Mouse (Mus musculus): ENCODE data around the gene Naglu. TPM values are rescaled to one million over a fixed set of nuclear protein-coding genes. Genes with fewer than 3 reads are reported as not detected.
A peak's percentile ranks its signal among the peaks of the same experiment; 100 is the strongest.

Naglu gene
- polyA plus RNA-seq (2015; fragmentation: Nextera tagmentation; extraction: Ambion mirVana): 25.6 and 25.8 TPM in 2 replicates

DNA sequence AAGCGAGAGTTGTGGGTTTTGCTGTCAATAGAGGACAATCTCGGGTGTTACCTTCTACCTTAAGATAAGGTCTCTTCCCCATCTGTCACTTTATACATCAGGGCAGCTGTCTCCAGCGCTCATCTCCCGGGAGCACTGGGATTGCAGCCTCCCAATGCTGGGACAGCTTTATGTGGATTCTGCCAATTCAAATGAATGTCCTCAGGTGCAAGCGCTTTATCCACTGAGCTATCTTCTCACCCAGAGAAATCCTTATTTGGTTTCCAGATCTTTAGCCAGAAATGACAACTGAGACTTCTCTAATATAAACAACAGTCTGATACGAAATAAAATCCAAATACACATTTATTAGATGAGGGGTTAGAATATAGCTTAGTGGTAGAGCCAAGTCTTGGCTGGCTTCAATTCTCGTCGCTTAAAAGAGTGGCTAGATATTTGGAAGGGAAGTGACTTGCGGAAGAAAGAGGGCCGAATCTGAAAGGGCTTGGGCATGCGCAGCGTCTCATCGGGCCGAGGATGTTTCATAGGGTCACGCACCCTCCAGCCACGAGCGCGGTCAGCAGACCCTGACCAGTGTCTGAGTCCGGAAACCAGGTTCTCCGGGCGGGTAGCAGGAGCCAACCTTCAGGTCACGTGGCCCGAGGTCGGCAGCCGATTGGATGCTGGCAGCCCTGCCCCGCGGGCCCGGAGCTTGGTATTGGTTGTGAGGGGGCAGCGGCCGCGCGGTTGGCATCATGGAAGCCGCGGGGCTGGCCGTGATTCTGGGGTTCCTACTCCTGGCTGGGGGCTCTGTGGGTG is at the start of gene Naglu:
Gene Naglu (plus strand): TSS at position 622 of the 798 bp plus-strand sequence.
- 4% methylated on average over 35 of the region's 35 CpGs for WGBS
- Histone ChIP-seq H3K4me1 (replicated peaks; ENCODE audit: control insufficient read depth, insufficient read depth, low read length) (peaks cover 4% of the 10 kb centered on the region; the same call in 1 of the 2 replicates), H3K9me3 (ENCODE audit: control insufficient read depth) (no peaks in the 10 kb centered on the region), H3K4me3 (ENCODE audit: low read depth, low read length) (peak within 1 kb of the TSS; percentile 78), H3K27me3 (replicated peaks; ENCODE audit: control insufficient read depth, insufficient read depth, low read length) (no peaks in the 10 kb centered on the region), H3K4me2 (replicated peaks; ENCODE audit: low read depth) (peak within 1 kb of the TSS; percentile 99), H3K36me3 (ENCODE audit: control insufficient read depth, insufficient read depth) (no peaks in the 10 kb centered on the region), H3K9ac (ENCODE audit: low read depth, low read length) (peak within 1 kb of the TSS; percentile 53), H3K27ac (ENCODE audit: low read depth, low read length) (no peak within 1 kb of the TSS)
- no peak for TF ChIP-seq CTCF (IDR thresholded peaks at IDR 0.05; ENCODE audit: low read depth)
- ATAC-seq: peak; percentile 84

DNA sequence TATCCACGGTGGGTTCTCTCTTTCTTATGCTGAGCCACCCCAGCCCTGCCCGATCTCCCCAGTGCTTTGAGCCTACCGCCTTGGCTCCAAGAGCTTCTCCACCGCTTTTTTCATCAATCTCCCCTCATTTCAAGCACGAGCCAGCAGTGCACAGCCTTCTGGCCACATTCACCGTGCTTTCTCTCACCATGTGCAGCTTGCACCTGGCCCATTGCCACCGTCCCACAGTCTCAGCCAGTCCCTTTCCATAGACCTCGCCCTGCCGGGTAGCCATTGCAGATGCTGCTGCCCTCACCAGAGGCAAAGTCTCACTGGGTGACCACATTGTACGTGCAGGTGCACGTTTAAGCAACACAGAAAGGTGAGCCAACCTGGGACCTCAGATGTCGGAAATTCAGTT is 46.4 kb upstream of the Naglu start:
- H3K36me3 ChIP-seq (ENCODE audit: control insufficient read depth, insufficient read depth): peaks cover 43% of the 10 kb centered on the region
- no peak for TF ChIP-seq CTCF (IDR thresholded peaks at IDR 0.05; ENCODE audit: low read depth)

DNA sequence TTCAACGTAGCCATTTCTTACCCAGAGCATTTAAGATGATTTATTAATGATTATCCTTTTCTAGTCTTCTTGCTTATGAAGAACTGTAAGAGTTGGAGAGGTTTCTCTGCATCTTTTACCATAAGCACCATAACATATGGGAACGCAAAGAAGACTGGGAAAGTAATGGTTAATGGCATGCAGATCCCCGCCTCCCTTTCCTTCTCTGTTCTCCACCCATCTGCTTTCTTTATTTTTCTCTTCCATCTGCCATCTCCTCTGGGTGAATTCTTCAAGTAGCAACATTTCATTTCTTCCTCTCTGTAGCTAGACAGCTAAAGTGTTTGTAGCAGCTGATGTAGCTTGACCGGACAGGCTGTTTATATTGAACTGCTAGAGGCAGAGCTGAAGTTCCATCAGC is 45.8 kb upstream of the Naglu start:
- Histone ChIP-seq H3K4me1 (replicated peaks; ENCODE audit: control insufficient read depth, insufficient read depth, low read length) (no peaks in the 10 kb centered on the region), H3K9ac (ENCODE audit: low read depth, low read length) (no peak overlapping the region), H3K27me3 (replicated peaks; ENCODE audit: control insufficient read depth, insufficient read depth, low read length) (no peaks in the 10 kb centered on the region), H3K27ac (ENCODE audit: low read depth, low read length) (no peak overlapping the region), H3K4me3 (ENCODE audit: low read depth, low read length) (no peak overlapping the region), H3K9me3 (ENCODE audit: control insufficient read depth) (no peaks in the 10 kb centered on the region), H3K36me3 (ENCODE audit: control insufficient read depth, insufficient read depth) (peaks cover 37% of the 10 kb centered on the region), H3K4me2 (replicated peaks; ENCODE audit: low read depth) (no peak overlapping the region)
- no peak for ATAC-seq
- WGBS: 86% methylated on average over 4 of the region's 4 CpGs
- no peak for TF ChIP-seq CTCF (IDR thresholded peaks at IDR 0.05; ENCODE audit: low read depth)

More for the DNA sequence above, 46.4 kb upstream of the Naglu start:
- Histone ChIP-seq H3K27me3 (replicated peaks; ENCODE audit: control insufficient read depth, insufficient read depth, low read length) (no peaks in the 10 kb centered on the region), H3K27ac (ENCODE audit: low read depth, low read length) (no peak overlapping the region), H3K4me3 (ENCODE audit: low read depth, low read length) (no peak overlapping the region), H3K4me2 (replicated peaks; ENCODE audit: low read depth) (no peak overlapping the region), H3K9me3 (ENCODE audit: control insufficient read depth) (no peaks in the 10 kb centered on the region), H3K4me1 (replicated peaks; ENCODE audit: control insufficient read depth, insufficient read depth, low read length) (no peaks in the 10 kb centered on the region), H3K9ac (ENCODE audit: low read depth, low read length) (no peak overlapping the region)
- ATAC-seq: no peak
- whole genome bisulfite sequencing: 85% methylated on average over 12 of the region's 12 CpGs

DNA sequence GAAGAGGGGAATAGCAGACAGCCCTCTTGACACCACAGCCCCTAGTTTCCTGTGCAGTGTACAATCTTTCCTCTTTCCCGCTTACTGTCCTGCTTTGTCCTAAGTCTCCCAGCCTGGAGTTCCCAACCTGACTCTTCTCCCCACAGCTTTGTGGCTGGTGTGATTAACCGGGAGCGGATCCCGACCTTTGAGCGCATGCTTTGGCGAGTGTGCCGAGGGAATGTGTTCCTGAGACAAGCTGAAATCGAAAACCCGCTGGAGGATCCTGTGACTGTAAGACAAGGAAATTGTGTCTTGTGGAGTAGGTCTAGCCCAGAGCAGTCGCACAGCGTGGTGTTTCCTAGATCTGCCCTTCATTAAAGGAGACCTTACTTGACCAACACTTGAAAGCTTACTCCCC is 42.7 kb upstream of the Naglu start:
- H3K4me2 ChIP-seq (replicated peaks; ENCODE audit: low read depth): no peak overlapping the region
- no peak for ATAC-seq
- H3K4me3 ChIP-seq (ENCODE audit: low read depth, low read length): no peak overlapping the region
- H3K9ac ChIP-seq (ENCODE audit: low read depth, low read length): no peak overlapping the region
- H3K27ac ChIP-seq (ENCODE audit: low read depth, low read length): 0 out of 2 replicates have a peak overlapping the region, but pooled peaks have one; percentile 41
- no peaks in the 10 kb centered on the region for H3K9me3 ChIP-seq (ENCODE audit: control insufficient read depth)
- WGBS: 76% methylated on average over 11 of the region's 11 CpGs
- 0 out of 2 replicates have a peak, but pooled peaks cover 7% of the 10 kb centered on the region for H3K4me1 ChIP-seq (replicated peaks; ENCODE audit: control insufficient read depth, insufficient read depth, low read length)
- peaks cover 25% of the 10 kb centered on the region for H3K36me3 ChIP-seq (ENCODE audit: control insufficient read depth, insufficient read depth)
- H3K27me3 ChIP-seq (replicated peaks; ENCODE audit: control insufficient read depth, insufficient read depth, low read length): no peaks in the 10 kb centered on the region
- no peak for TF ChIP-seq CTCF (IDR thresholded peaks at IDR 0.05; ENCODE audit: low read depth)

DNA sequence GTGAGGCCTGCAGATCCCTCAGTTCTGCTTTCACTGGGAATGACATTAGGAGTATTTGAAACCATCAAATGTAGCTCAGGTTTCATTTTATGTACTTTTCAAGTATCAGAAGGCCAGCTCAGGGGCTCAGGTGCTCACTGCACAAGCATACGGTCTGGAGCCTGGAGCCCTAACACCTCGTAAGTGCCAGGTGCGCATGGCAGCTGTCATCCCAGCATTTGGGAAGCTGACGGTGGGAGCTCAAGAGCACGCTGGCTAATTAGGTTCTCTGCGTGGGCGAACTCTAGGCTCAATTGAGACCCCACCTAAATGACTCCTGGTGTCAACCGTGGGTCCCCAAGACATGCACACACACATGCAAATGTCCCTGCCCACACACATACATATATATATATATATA is 40.5 kb upstream of the Naglu start:
- H3K9ac ChIP-seq (ENCODE audit: low read depth, low read length): no peak overlapping the region
- H3K4me3 ChIP-seq (ENCODE audit: low read depth, low read length): no peak overlapping the region
- TF ChIP-seq CTCF (IDR thresholded peaks at IDR 0.05; ENCODE audit: low read depth): no peak
- no peak overlapping the region for H3K27ac ChIP-seq (ENCODE audit: low read depth, low read length)
- H3K4me2 ChIP-seq (replicated peaks; ENCODE audit: low read depth): no peak overlapping the region
- H3K9me3 ChIP-seq (ENCODE audit: control insufficient read depth): no peaks in the 10 kb centered on the region
- H3K27me3 ChIP-seq (replicated peaks; ENCODE audit: control insufficient read depth, insufficient read depth, low read length): no peaks in the 10 kb centered on the region
- H3K36me3 ChIP-seq (ENCODE audit: control insufficient read depth, insufficient read depth): peaks cover 36% of the 10 kb centered on the region
- no peak for ATAC-seq
- H3K4me1 ChIP-seq (replicated peaks; ENCODE audit: control insufficient read depth, insufficient read depth, low read length): 0 out of 2 replicates have a peak, but pooled peaks cover 7% of the 10 kb centered on the region
- 95% methylated on average over 8 of the region's 8 CpGs for WGBS

DNA sequence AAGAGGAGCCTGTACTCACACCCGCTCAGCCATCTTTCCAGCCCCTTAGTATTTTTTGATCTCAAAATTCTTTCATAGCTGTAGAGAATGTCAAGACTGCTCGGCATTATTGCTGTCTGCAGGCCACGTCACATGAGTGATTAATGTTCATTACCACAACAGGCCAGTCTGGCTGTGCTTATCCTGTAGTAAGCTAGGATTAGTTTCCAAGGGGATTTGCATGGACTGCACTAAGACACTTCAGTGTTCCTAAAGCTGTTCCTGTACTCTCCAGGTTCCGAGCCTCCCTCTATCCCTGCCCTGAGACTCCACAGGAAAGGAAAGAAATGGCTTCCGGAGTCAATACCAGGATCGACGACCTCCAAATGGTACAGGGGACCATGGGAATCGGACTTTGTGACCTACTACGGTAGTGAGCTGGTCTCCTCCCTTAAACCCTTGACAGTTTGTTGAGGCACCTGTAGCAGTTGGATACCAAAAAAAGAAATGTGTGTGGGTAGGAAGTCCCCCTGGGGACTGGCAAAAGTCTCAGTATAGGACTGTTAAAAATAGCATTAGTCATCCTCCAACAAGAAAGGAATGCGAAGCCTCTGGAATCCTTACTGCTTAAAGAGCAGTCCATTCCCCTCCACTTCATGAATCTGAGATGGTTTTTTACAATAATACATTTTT is 39.5 kb upstream of the Naglu start:
- H3K27me3 ChIP-seq (replicated peaks; ENCODE audit: control insufficient read depth, insufficient read depth, low read length): no peaks in the 10 kb centered on the region
- no peak for TF ChIP-seq CTCF (IDR thresholded peaks at IDR 0.05; ENCODE audit: low read depth)
- no peak overlapping the region for H3K9ac ChIP-seq (ENCODE audit: low read depth, low read length)
- 0 out of 2 replicates have a peak overlapping the region, but pooled peaks have one; percentile 42 for H3K27ac ChIP-seq (ENCODE audit: low read depth, low read length)
- H3K36me3 ChIP-seq (ENCODE audit: control insufficient read depth, insufficient read depth): peaks cover 46% of the 10 kb centered on the region
- H3K9me3 ChIP-seq (ENCODE audit: control insufficient read depth): no peaks in the 10 kb centered on the region
- no peak overlapping the region for H3K4me2 ChIP-seq (replicated peaks; ENCODE audit: low read depth)
- no peak overlapping the region for H3K4me3 ChIP-seq (ENCODE audit: low read depth, low read length)
- H3K4me1 ChIP-seq (replicated peaks; ENCODE audit: control insufficient read depth, insufficient read depth, low read length): 0 out of 2 replicates have a peak, but pooled peaks cover 7% of the 10 kb centered on the region
- no peak; the same call in 1 of the 2 replicates for ATAC-seq
- WGBS: 58% methylated on average over 10 of the region's 10 CpGs
